Mouse (Mus musculus) stomach, embryonic 14.5 days (tissue): ENCODE data around the gene Armcx2. TPM values are rescaled to one million over a fixed set of nuclear protein-coding genes. Genes with fewer than 3 reads are reported as not detected.

Experiments
- ATAC-seq: fragments of 200-750 bp; cut with Nextera tagmentation; 2 replicates; pipeline ENCODE4 v1.8.0; 2017; ENCODE audit warnings: low read depth, moderate TSS enrichment; ENCODE audit not compliant: insufficient number of reproducible peaks, insufficient read depth, low FRiP score
- H3K27ac ChIP-seq: fragments of 300-500 bp; sonication (generic); 2 replicates; pipeline ENCODE4 v1.5.1; 2014; ENCODE audit warnings: mild to moderate bottlenecking, low read length, moderate library complexity, mixed read lengths
- H3K27me3 ChIP-seq: fragments of 300-500 bp; sonication (generic); 2 replicates; pipeline ENCODE4 v1.6.1; 2014; ENCODE audit warnings: low read length, control low read depth, mixed read lengths; ENCODE audit not compliant: control insufficient read depth, insufficient read depth
- H3K36me3 ChIP-seq: fragments of 300-500 bp; sonication (generic); 2 replicates; pipeline ENCODE4 v1.6.1; 2014; ENCODE audit warnings: mild to moderate bottlenecking, control low read depth, low read length, moderate library complexity, mixed read lengths; ENCODE audit not compliant: control insufficient read depth, insufficient read depth
- H3K4me1 ChIP-seq: fragments of 300-500 bp; sonication (generic); 2 replicates; pipeline ENCODE4 v1.6.1; 2014; ENCODE audit warnings: low read length, control low read depth, mixed read lengths; ENCODE audit not compliant: control insufficient read depth, insufficient read depth
- H3K4me2 ChIP-seq: fragments of 300-500 bp; sonication (generic); replicated peaks from 2 replicates; pipeline ENCODE4 v1.6.1; 2014; ENCODE audit warnings: low read depth, low read length, control low read depth
- H3K4me3 ChIP-seq: fragments of 300-500 bp; sonication (generic); 2 replicates; pipeline ENCODE4 v1.5.1; 2014; ENCODE audit warnings: low read depth, low read length, control low read depth
- H3K9ac ChIP-seq: fragments of 300-500 bp; sonication (generic); replicated peaks from 2 replicates; pipeline ENCODE4 v1.6.1; 2014; ENCODE audit warnings: low read depth, mild to moderate bottlenecking, control low read depth, low read length, moderate library complexity, mixed read lengths
- H3K9me3 ChIP-seq: fragments of 300-500 bp; sonication (generic); 2 replicates; pipeline ENCODE4 v1.6.1; 2016; ENCODE audit warnings: low read depth, low read length, control low read depth; ENCODE audit not compliant: control insufficient read depth
- WGBS: fragments of 180-500 bp; shearing (Covaris S2); extraction: QIAGEN DNeasy Blood & Tissue Kit; methylation state at CpG from one replicate; pipeline ENCODE4 v1.1.7; 2014; 5-methylcytosine and 5-hydroxymethylcytosine counted together
- microRNA-seq: library from miRNA; unstranded; fragments of <30 nt; microRNA quantifications from one replicate; pipeline ENCODE4, GENCODE M21; 2016
- polyA plus RNA-seq: library from polyadenylated mRNA; unstranded; fragments of >200 nt; fragmentation: Nextera tagmentation; extraction: Ambion mirVana; gene quantifications from 2 replicates; pipeline ENCODE4 v1.2.1, GENCODE M21; 2014

Armcx2 gene
- polyA plus RNA-seq, 1 experiment from 2014 or later: 71.5 TPM

- WGBS: 25% methylated on average over 45 of the region's 46 CpGs
- Histone ChIP-seq H3K36me3 (no peaks in the 10 kb centered on the region), H3K4me3 (peak within 1 kb of the TSS; percentile 52), H3K27ac (peak within 1 kb of the TSS; percentile 85), H3K4me1 (no peaks in the 10 kb centered on the region), H3K4me2 (peak within 1 kb of the TSS; percentile 42), H3K9me3 (no peaks in the 10 kb centered on the region), H3K27me3 (no peaks in the 10 kb centered on the region), H3K9ac (peak within 1 kb of the TSS; percentile 55)
- peak; percentile 92 for ATAC-seq
Observed at GRCm38 (mm10) chrX:134756434-134757292, 52.4 kb downstream of the Armcx2 start, which contains the start of gene Armcx3. TSS of gene Armcx3 (plus strand) at chrX:134756595.

Small RNA genes within 50 kb of the gene (microRNA-seq; reads per million reads assigned to microRNA genes)
- 0.78 reads per million for gene Mir7093

Other genes starting within 250 kb of the Armcx2 start
- 0.29 and 1.2 TPM in 2 replicates for gene Btk, start 225.7 kb downstream of the Armcx2 start, polyA plus RNA-seq
- gene Rpl36a, start 223.6 kb downstream of the Armcx2 start, polyA plus RNA-seq: 561 and 566 TPM in 2 replicates
- 4.9 and 7.6 TPM in 2 replicates for gene Gla, start 208.1 kb downstream of the Armcx2 start, polyA plus RNA-seq
- 83.6 and 84.8 TPM in 2 replicates for gene Hnrnph2, start 208.0 kb downstream of the Armcx2 start, polyA plus RNA-seq
- 5.8 and 6.1 TPM in 2 replicates for gene Armcx4, start 122.7 kb downstream of the Armcx2 start, polyA plus RNA-seq
- gene Armcx1, start 91.3 kb downstream of the Armcx2 start, polyA plus RNA-seq: 52.0 and 52.1 TPM in 2 replicates
- gene Armcx6, start 57.8 kb downstream of the Armcx2 start, polyA plus RNA-seq: 30.5 and 30.8 TPM in 2 replicates
- gene Armcx3, start 52.6 kb downstream of the Armcx2 start, polyA plus RNA-seq: 79.8 and 84.8 TPM in 2 replicates
- 0.78 and 0.81 TPM in 2 replicates for gene Nxf2, start 155.5 kb upstream of the Armcx2 start, polyA plus RNA-seq
- gene Zmat1, start 200.0 kb upstream of the Armcx2 start, polyA plus RNA-seq: 6.6 and 8.1 TPM in 2 replicates